Mouse (Mus musculus) brain, embryonic 14.5 days (tissue): Measurements from ENCODE around the gene Thap8.

Source experiments
- CTCF ChIP-seq: fragments of 200-500 bp; IDR thresholded peaks from 2 replicates; pipeline ENCODE4 v1.5.1; 2012; ENCODE audit warnings: inconsistent platforms, mild to moderate bottlenecking, moderate library complexity, borderline replicate concordance; ENCODE audit not compliant: insufficient read depth, insufficient read length; ENCODE audit errors: extremely low read depth
- POLR2A ChIP-seq: fragments of 200-500 bp; IDR thresholded peaks from 2 replicates; pipeline ENCODE4 v1.6.1; 2012; ENCODE audit warnings: mild to moderate bottlenecking, inconsistent platforms, borderline replicate concordance; ENCODE audit not compliant: poor library complexity, insufficient read depth, insufficient read length, severe bottlenecking; ENCODE audit errors: extremely low read depth

- TF ChIP-seq CTCF = no peak
- TF ChIP-seq POLR2A = no peak
Observed at GRCm38 (mm10) chr7:30265041-30265440, 14.9 kb upstream of the Thap8 start.
